Mouse (Mus musculus) adrenal gland, postnatal 14 days (tissue): ENCODE results near the gene Rap1gap. TPM values are rescaled to one million over a fixed set of nuclear protein-coding genes. Genes with fewer than 3 reads are reported as not detected.

ENCODE experiments used
- DNase-seq: peaks from one replicate; pipeline ENCODE4 v3.0.0; 2021; ENCODE audit warnings: mixed read lengths
- total RNA-seq: library from RNA; stranded (reverse); gene quantifications from 2 replicates; pipeline ENCODE4 v1.2.3, GENCODE M21; 2021

Rap1gap gene
- total RNA-seq, 1 experiment from 2014 or later, result 44.9 TPM

DNA sequence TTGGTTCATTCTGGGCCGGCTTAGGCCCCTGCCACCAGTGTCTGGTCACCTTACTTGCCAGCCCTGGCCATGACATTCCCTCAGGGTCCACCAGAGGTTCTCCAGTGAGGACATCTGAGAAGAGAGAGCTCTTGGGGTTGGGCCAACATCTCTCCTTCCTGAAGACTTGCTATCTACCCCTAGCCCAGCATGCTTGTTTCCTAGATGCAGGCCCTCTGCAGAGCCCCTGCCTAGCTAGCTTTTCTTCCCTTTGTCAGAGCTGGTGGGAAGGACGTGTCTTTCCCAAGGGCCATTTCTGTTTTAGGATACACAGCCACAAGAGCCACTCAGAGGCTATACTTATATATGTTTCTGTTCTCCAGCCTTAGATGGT lies 3.5 kb upstream of the Rap1gap start:
- DNase-seq, result no peak

DNA sequence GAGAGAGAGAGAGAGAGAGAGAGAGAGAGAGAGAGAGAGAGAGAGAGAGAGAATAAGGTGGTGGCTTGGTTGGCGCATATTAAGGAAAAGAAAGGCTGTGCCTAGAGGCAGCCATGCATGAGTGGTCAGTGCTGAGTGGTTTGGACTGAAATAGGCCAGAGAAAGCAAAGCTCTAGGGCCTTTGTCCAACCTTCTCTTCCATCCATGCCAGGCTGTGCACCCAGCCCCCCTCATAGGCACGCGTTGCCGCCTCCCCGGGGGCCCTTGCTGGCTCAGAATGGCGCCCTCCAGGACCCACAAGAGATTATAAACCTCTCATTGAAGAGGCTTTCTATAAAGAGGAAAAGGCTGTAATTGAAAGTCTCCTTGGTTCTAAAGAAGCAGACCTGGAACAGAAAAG lies 3.0 kb upstream of the Rap1gap start:
- peak; percentile 44 for DNase-seq

- DNase-seq, result no peak
Observed at GRCm38 (mm10) chr4:137663491-137663890, 1.0 kb upstream of the Rap1gap start.

- DNase-seq, result peak; percentile 80
Observed at GRCm38 (mm10) chr4:137664980-137665675, 602 bp downstream of the Rap1gap start.

DNA sequence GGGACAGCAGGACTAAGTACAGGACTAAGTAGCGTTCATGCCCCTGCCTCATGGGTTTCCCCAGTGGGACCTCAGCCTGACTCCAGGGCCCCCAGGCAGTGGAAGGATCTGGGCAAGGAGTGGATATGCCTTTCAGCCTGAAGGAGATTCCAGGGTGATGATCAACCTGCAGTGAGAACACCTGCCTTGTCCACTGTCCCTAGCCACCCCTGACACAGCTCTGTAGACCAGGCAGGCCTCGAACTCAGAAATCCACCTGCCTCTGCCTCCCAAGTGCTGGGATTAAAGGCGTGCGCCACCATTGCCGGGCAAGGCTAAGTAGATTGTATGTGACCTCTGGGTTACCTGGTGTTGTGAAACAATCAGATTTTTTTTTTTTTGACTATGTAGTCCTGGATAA lies 1.3 kb downstream of the Rap1gap start:
- DNase-seq, result no peak

- no peak for DNase-seq
Observed at GRCm38 (mm10) chr4:137666283-137666957, 1.9 kb downstream of the Rap1gap start.

DNA sequence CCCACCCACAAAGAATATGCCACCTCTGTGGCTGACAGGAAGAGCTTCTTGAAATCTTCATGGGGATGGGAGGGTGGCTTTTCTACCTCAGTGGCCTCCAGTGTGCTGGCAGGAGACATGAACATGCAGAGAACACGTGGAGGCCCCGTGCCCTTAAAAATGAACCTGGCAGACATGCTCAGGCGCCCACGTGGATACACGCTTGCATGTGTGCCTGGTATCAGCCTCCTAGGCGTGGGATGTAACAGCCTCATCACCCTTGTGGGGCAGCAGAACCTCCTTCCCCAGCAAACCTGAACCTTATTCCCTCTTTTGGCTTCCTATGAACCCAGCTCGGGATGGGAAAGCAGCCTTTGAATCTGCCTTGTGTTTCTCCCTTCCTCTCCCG lies 2.4 kb downstream of the Rap1gap start:
- no peak for DNase-seq

DNA sequence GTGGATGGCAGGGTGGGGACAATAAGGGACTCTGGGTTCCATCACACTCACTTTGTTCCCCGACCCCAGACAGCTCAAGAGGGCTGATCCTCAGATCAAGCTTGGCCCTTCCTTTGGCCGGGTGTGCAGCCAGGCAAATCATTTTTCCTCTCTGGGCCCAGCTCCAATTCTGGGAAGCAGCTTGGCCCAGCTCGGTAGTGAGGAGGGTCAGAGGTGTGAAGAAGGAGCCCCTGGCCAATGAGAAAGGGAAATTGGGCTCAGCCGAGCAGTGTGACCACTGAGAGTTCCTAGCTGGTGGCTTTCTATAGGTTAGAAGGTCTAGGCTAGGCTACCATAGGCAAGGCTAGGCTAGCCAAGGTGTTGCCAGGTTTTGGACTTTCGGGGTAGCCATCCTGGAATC lies 3.2 kb downstream of the Rap1gap start:
- no peak for DNase-seq

GRCm38 (mm10) chr4:137671711-137672500 lies 7.4 kb downstream of the Rap1gap start:
- DNase-seq, result no peak

- no peak for DNase-seq
Observed at GRCm38 (mm10) chr4:137675566-137675965, 11.0 kb downstream of the Rap1gap start.

GRCm38 (mm10) chr4:137676057-137676456 lies 11.5 kb downstream of the Rap1gap start:
- peak; percentile 86 for DNase-seq

DNA sequence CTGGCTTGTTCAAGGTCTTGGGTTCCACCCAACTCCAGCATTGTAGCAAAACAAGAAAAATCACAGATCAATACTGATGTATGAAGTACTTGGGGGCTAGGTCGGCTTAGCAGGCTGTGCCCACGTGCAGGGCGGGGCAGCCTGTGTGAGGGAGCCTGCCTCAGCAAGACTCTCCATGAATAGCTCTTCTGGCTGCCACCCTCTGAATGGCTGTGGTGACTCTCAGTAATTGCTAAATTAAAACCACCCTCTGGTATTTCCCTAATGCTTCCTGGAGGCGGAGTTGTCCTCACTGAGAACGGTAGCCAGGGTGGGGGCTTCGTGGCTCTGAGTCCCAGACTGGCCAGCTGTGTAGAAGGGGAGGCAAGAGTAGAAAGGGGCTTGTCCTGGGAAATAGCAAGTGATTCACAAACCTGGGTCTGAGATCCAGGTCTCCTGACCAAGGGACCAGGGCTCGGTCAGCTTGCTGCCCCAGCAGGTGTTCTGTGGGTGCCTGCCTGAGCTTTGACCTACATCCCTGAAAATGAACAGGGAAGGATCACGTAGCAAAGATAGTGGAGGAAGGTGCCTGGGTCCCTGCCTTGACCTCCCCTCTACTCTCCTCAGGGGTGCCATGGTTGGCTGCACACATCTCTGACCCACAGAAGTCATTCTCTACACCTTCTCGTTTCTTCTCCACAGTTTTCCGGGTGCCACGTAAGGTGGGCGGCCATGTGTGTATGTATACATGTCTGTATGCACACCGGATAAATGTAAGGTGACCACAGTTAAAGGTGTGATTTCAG lies 12.4 kb downstream of the Rap1gap start:
- no peak for DNase-seq

DNA sequence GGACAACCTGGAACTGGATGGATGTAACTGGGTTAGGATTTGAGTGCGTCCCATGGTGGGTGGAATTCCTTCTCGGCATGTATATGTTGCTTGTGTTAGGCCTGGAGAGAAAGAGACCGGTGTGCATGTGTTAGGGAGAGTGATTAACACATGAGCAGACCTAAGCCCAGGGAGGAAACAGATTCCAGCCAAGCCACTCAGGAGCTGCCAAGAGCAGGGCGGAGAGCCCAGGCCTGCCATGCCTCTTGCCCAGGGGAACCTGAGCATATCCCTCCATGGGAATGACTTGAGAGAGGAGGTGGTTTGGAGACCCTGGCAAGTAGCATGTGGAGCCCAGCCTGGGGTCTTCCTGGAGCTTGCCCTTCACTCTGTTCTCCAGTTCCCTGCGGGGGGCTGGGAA lies 13.4 kb downstream of the Rap1gap start:
- no peak for DNase-seq

DNA sequence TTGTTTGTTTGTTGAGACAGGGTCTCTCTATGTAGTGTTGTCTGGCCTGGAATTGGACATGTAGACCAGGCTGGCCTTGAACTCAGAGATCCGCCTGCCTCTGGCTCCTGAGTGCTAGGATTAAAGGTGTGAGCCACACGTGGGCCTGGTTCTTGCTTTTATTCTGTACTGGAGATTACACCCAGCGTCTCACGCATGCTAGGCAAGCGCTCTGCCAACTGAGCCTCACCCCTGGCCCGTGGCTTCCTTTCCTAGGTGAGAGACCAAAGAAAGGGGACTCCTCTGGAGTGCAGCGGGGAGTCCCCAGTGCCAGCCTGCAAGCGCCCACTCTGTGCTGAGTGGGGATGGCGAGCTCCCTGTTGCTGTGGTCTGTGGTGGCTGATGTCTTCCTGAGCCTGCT lies 14.0 kb downstream of the Rap1gap start:
- DNase-seq, result no peak

DNA sequence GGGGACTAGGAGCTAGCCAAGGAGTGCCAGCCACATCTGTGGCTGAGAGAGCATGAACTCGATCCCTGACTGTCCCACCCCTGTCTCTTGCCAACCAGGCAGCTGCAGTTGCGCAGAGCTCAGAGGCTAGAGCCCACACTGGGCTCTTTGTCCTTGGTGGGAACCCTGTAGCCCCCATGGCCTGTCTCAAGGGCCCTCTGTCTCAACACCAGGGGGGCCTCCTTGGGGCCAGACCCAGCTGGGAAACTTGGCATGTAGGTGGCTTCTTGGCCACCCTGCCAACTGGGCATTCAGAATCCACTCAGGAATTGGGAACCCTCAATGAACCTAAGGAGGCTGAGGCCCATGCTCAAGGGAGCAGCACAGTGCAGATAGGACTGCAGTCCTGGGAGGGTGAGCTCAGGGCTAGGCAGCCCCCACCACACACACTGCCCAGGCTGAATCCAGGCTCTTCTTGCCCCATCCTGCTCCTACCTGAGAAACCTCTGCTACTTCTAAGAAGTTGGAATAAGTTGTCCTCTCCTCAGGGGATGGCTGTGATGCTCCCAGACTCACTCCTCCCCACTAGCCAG lies 15.5 kb downstream of the Rap1gap start:
- no peak for DNase-seq

DNA sequence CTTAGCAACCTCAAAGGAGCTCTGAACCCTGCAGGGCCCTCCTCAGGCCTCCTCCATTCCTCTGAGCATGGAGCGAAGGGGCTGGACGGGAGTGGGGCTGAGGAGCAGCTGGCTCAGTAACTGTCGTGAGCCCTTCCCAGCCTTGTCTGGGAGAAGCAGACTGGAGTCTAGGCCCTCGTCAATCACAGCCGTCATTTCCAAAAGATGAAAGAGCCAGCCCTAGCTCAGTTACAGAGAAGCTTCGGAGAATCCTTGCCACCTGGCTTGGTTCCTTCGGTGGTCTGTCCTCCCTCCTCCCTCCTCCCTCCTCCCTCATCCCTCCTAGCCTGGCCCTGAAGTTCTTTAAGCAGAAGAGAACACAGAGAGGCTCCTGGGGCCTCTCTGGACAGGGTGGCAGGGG lies 16.2 kb downstream of the Rap1gap start:
- no peak for DNase-seq

GRCm38 (mm10) chr4:137681408-137682104 lies 17.0 kb downstream of the Rap1gap start:
- DNase-seq, result peak; percentile 68

GRCm38 (mm10) chr4:137682961-137683453 lies 18.5 kb downstream of the Rap1gap start:
- DNase-seq, result peak; percentile 75

DNA sequence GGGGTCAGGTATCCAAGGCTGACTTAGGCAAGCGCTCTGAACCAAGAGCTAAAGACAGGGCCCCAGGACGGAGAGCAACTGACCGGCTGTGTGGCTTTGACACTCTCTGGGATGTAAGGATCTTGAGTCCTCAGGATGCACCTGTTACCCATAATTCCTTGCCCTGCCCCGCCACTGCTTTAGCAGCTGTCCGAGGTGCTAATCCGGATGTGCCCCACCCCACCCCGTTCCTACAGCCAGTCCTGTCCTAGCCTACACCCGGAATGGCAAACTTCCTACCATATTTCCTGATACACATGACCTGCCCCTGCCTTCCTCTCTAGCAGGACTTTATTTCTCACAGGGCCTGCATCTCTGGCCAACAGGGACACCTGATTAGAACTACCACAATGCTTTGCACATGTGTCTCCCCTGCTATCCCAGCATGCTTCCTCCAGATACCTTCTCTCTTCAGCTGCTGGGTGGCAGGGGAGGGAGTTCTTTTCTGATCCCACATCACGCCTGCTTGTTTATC lies 20.4 kb downstream of the Rap1gap start:
- no peak for DNase-seq

DNA sequence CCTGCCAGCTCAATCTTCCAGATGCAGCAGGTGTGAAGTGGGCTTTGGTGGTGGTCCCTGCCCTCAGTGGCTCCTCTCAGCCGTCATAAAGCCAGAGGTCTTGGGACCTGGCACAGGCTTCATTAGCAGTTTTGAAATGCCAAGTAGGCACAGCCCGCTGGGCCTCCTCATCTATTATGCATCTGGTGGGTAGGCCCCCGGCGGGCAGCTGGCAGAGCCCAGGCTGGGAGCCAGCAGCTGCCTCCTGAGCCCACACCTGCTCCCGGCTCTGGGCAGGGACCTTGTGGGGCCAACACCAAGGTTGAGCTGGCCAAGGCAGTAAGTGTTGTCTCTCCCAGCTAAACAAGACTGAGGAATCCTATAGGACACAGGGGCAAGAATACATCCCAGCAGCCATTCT lies 21.8 kb downstream of the Rap1gap start:
- no peak for DNase-seq

DNA sequence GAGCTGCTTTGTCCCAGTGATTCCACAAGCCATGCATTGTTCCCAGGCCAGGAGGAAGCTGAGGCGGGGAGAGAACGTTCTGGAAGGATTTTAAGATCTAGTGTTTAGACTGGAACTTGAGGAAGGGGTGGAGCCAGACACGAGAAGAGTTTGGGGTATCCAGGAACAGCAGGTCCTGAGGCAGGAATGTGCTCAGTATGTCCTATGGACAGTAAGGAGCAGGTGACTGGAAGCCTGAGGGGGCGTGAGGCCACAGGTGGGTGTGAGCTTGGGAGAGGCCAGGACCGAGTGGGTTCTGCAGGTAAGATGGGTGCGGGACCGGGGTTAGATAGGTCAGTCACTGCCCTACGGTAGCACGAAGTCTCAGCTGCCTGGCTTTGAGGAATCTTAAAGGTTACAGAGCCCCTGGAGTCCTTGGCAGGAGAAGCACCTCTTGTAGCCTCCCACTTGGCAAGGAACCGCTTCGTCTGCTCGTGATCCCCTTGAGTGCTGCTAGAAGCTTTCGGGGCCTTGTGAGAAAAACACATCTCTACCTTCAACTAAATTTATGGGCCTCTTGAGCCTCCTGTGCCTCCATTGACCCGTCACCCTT lies 22.8 kb downstream of the Rap1gap start:
- DNase-seq, result no peak
